Mouse (Mus musculus): ENCODE measurements around the gene Hspa1b.

DNA sequence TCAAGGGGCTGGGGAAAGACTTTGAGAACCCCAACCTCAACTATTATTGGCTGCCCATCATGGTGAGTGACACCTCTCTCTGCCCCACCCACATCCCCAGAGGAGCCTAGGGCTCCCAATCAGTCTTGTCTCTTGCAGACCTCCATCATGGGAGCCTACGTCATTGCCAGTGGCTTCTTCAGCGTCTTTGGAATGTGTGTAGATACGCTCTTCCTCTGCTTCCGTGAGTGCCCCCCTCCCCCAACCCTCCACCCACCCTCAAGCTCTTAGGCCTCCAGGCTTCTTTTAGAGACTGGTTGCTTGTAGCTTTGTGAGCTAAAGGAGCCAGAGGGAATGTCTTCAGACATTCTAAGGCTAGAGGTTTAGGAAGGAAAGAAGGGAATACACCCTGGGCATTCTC, 30.2 kb downstream of the Hspa1b start:
- TF ChIP-seq CTCF (conservative IDR thresholded peaks at IDR 0.05; ENCODE audit: low read length) (no peak), POU5F1 (IDR thresholded peaks at IDR 0.05; ENCODE audit: borderline replicate concordance, low read length) (no peak)

All from E14TG2a.4 (cell line).